Mouse (Mus musculus): ENCODE measurements around the gene Cdkn1b. TPM values are rescaled to one million over a fixed set of nuclear protein-coding genes. Genes with fewer than 3 reads are reported as not detected.
A peak's percentile ranks its signal among the peaks of the same experiment; 100 is the strongest.

Cdkn1b gene
- polyA plus RNA-seq (2011; ENCODE audit: insufficient read length, low read depth, missing spikeins) = 34.1 and 59.8 TPM in 2 replicates

DNA sequence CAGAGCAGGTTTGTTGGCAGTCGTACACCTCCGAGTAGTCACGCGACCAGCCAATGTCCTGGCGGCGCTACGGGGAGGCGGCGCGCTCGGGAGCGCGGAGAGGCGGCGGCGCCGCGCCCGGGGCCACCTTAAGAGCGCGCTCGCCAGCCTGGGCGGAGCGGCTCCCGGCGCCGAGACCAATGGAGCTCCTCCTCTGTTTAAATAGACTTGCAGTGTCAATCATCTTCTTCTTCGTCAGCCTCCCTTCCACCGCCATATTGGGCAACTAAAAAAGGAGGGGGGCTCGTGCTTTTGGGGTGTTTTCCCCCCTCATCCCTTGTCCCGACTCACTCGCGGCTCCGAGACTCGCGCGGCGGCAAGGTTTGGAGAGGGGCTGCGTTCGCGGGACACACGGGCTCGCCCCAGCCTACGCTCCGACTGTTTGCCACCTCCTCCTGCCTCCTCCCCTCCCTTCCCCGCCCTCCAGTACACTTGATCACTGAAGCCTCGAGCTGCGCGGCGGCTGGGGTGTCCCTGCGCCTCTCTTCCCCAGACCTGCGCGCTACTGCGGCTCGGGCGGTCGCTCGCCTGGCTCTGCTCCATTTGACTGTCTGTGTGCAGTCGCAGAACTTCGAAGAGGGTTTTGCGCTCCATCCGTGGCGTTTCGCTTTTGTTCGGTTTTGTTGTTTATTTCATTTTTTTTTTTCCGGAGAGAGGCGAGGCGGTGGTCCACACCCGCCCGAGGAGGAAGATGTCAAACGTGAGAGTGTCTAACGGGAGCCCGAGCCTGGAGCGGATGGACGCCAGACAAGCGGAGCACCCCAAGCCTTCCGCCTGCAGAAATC lies at the start of gene Cdkn1b:
Gene Cdkn1b (plus strand): TSS at position 212 of the 824 bp plus-strand sequence.
- Histone ChIP-seq H3K4me1 (ENCODE audit: control insufficient read depth, insufficient read depth, low read length) (no peaks in the 10 kb centered on the region), H3K27ac (ENCODE audit: insufficient read depth, low read length) (peak within 1 kb of the TSS; percentile 88), H3K4me3 (ENCODE audit: insufficient read depth, low read length) (peak within 1 kb of the TSS; percentile 96)
- TF ChIP-seq POLR2A (IDR thresholded peaks at IDR 0.05; ENCODE audit: low read depth, low read length) = peak; percentile 96
- TF ChIP-seq CTCF (IDR thresholded peaks at IDR 0.05; ENCODE audit: borderline replicate concordance, insufficient read depth, low read length) = no peak

DNA sequence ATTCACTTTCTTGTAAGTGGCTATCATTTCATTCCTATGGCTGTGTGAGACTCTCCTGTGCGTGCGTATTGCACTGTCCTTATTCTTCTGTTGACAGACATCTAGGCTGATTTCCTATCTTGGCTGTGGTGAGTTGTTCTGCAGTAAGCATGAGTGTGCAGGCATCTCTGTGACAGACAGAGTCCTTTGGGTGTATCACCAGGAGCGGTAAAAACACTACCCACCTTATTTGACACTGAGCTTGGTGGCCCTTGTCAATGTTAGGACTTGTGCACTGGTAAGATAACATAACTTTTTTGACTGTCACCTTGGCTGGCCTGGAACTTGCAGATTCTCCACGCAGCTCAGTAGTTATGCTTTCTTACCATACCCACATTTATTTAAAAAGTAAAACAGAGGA lies 49.3 kb upstream of the Cdkn1b start:
- H3K4me3 ChIP-seq (ENCODE audit: insufficient read depth, low read length) = no peak overlapping the region
- no peak overlapping the region for H3K27ac ChIP-seq (ENCODE audit: insufficient read depth, low read length)
- H3K4me1 ChIP-seq (ENCODE audit: control insufficient read depth, insufficient read depth, low read length) = 0 out of 2 replicates have a peak, but pooled peaks cover under 1% of the 10 kb centered on the region
- TF ChIP-seq POLR2A (IDR thresholded peaks at IDR 0.05; ENCODE audit: low read depth, low read length) (no peak), CTCF (IDR thresholded peaks at IDR 0.05; ENCODE audit: borderline replicate concordance, insufficient read depth, low read length) (no peak)

DNA sequence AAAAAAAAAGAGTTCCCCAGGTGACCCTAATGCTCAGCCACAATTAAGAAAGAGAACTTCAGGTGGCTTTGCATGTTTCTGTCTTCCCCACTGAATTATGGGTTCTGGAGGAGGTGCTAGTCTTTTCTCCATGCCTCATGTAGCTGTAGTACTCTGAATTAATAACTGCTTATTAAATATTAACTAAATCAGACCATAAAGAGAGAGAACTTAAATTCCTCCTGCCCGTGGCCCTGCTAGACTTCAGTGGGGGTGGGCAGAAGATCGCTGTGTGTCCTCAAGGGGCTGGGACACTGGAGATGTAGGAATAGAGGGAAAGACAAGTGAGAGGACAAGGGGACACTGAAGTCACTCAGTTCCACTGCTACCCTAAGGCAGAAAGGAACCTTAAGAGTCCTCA lies 48.0 kb upstream of the Cdkn1b start:
- H3K4me3 ChIP-seq (ENCODE audit: insufficient read depth, low read length) = no peak overlapping the region
- H3K27ac ChIP-seq (ENCODE audit: insufficient read depth, low read length) = no peak overlapping the region
- no peaks in the 10 kb centered on the region for H3K4me1 ChIP-seq (ENCODE audit: control insufficient read depth, insufficient read depth, low read length)
- no peak for TF ChIP-seq CTCF (IDR thresholded peaks at IDR 0.05; ENCODE audit: borderline replicate concordance, insufficient read depth, low read length)
- no peak for TF ChIP-seq POLR2A (IDR thresholded peaks at IDR 0.05; ENCODE audit: low read depth, low read length)

DNA sequence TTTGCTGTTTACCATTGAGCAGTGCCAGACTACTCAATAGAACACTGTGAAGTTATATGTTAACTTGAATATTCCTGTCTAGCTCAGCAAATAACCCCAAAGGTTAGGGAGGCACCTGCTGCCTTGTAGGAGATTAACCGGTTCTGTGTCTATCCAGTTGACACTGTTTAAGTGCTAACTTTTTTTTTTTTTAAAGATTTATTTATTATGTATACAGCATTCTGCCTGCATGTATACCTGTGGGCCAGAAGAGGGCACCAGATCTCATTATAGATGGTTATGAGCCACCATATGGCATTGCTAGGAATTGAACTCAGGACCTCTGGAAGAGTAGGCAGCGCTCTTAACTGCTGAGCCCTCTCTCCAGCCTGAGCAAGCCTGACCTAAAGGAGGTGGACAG lies 47.2 kb upstream of the Cdkn1b start:
- no peaks in the 10 kb centered on the region for H3K4me1 ChIP-seq (ENCODE audit: control insufficient read depth, insufficient read depth, low read length)
- TF ChIP-seq POLR2A (IDR thresholded peaks at IDR 0.05; ENCODE audit: low read depth, low read length) (no peak), CTCF (IDR thresholded peaks at IDR 0.05; ENCODE audit: borderline replicate concordance, insufficient read depth, low read length) (no peak)
- H3K27ac ChIP-seq (ENCODE audit: insufficient read depth, low read length) = no peak overlapping the region
- H3K4me3 ChIP-seq (ENCODE audit: insufficient read depth, low read length) = no peak overlapping the region

DNA sequence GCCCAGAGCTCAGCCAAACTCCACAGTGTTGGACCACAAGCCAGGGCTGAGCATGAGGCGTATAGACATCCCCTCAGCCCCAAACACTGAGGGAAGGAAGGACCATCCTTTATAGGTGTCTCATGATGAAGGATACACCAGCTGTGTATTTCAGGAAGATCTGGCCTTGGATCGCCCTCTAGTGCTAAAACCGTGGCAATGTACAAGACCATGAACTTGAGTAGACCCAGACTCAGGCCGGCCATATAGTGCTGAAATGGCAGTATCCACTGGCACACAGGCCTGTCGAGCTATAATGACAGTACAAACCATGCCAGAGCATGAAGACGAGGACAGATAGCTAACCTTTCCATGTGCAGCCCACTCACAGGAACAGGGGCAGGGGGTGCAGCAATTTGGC lies 43.4 kb upstream of the Cdkn1b start:
- no peak overlapping the region for H3K27ac ChIP-seq (ENCODE audit: insufficient read depth, low read length)
- TF ChIP-seq POLR2A (IDR thresholded peaks at IDR 0.05; ENCODE audit: low read depth, low read length) = no peak
- H3K4me3 ChIP-seq (ENCODE audit: insufficient read depth, low read length) = no peak overlapping the region
- no peaks in the 10 kb centered on the region for H3K4me1 ChIP-seq (ENCODE audit: control insufficient read depth, insufficient read depth, low read length)

DNA sequence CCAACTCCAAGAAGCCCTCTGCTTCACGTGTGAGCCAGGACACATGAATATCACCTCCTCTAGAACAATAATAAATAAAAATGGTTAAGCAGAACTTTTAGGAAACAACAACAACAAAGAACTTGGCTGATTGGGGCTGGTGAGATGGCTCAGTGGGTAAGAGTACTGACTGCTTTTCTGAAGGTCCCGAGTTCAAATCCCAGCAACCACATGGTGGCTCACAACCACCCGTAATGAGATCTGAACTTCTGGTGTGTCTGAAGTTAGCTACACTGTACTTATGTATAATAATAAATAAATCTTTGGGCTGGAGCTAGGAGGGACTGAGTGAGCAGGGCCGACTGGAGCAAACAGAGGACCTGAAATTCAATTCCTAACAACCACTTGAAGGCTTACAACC lies 42.9 kb upstream of the Cdkn1b start:
- Histone ChIP-seq H3K27ac (ENCODE audit: insufficient read depth, low read length) (no peak overlapping the region), H3K4me1 (ENCODE audit: control insufficient read depth, insufficient read depth, low read length) (no peaks in the 10 kb centered on the region), H3K4me3 (ENCODE audit: insufficient read depth, low read length) (no peak overlapping the region)
- no peak for TF ChIP-seq CTCF (IDR thresholded peaks at IDR 0.05; ENCODE audit: borderline replicate concordance, insufficient read depth, low read length)
- no peak for TF ChIP-seq POLR2A (IDR thresholded peaks at IDR 0.05; ENCODE audit: low read depth, low read length)

DNA sequence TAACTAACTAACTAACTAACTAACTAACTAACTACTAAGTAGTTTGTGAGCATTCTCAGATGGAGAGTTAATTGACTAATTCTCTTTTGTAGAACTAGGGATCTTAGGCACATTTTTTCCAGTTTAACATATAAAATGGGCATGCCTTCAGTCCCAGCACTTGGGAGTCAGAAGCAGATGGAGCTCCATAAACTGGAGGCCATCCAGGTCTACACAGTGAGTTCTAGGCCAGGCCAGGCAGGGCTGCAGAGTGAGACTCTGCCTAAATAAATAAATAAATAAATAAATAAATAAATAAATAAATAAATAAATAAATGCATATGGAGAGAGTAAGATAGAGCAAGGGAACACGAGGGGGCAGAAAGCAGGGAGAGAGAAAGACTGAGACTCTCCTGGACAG lies 42.3 kb upstream of the Cdkn1b start:
- no peak overlapping the region for H3K27ac ChIP-seq (ENCODE audit: insufficient read depth, low read length)
- TF ChIP-seq CTCF (IDR thresholded peaks at IDR 0.05; ENCODE audit: borderline replicate concordance, insufficient read depth, low read length) (no peak), POLR2A (IDR thresholded peaks at IDR 0.05; ENCODE audit: low read depth, low read length) (no peak)
- no peaks in the 10 kb centered on the region for H3K4me1 ChIP-seq (ENCODE audit: control insufficient read depth, insufficient read depth, low read length)
- H3K4me3 ChIP-seq (ENCODE audit: insufficient read depth, low read length) = no peak overlapping the region

DNA sequence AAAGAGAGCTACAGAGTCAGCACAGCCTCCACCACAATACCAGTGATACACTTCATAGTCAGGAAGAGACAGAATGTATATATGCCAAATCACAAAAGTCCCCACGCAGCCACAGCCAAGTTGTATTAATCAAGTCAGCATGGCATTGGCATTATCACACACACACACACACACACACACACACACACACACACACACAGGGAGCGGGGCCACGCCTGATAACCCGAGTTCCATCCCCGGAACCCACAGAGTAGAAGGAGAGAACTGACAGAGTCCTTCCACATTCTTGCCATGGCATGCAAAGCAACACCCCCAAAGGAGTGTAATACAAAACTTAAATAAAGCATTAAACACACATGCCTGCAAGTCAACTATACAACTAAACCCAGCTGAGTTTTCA lies 40.6 kb upstream of the Cdkn1b start:
- Histone ChIP-seq H3K4me1 (ENCODE audit: control insufficient read depth, insufficient read depth, low read length) (no peaks in the 10 kb centered on the region), H3K4me3 (ENCODE audit: insufficient read depth, low read length) (no peak overlapping the region), H3K27ac (ENCODE audit: insufficient read depth, low read length) (no peak overlapping the region)
- no peak for TF ChIP-seq POLR2A (IDR thresholded peaks at IDR 0.05; ENCODE audit: low read depth, low read length)
- TF ChIP-seq CTCF (IDR thresholded peaks at IDR 0.05; ENCODE audit: borderline replicate concordance, insufficient read depth, low read length) = no peak

DNA sequence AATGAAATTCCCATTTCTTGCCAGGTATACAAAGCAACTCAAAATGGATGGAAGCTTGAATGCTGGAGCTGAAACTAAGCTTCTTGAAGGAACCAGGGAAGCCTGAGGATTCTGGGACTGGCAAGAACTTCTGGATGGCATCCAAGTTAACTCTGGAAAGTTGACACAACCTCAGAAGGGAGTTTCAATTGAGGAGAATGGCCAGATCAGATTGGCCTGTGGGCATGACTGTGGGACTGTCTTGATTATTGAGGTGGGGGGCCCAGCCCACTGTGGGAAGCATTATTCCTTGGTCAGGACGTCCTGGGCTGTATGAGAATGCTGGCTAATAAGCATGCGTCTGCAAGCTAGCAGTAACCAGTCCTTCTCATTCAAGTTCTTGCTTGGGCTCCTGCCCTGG lies 40.2 kb upstream of the Cdkn1b start:
- no peaks in the 10 kb centered on the region for H3K4me1 ChIP-seq (ENCODE audit: control insufficient read depth, insufficient read depth, low read length)
- no peak overlapping the region for H3K4me3 ChIP-seq (ENCODE audit: insufficient read depth, low read length)
- TF ChIP-seq CTCF (IDR thresholded peaks at IDR 0.05; ENCODE audit: borderline replicate concordance, insufficient read depth, low read length) (no peak), POLR2A (IDR thresholded peaks at IDR 0.05; ENCODE audit: low read depth, low read length) (no peak)
- no peak overlapping the region for H3K27ac ChIP-seq (ENCODE audit: insufficient read depth, low read length)

DNA sequence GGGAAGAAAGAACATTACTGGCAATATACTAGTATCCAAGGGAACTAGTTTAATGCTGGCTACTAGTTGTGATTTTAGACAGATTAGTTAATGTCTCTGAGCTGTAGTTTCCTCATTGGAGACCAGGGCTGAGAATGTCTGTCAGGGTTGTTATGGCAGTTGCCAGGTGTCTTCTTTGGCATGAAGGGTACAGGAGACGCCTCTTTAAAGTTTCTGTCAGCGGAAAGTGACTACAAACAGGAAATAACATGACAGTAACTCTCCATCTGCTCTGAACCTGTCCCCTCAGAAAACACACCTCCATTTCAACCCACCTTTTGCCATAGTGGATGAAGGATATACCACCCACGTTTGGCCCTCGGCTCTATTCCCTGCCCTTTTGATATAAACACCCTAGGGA lies 36.5 kb upstream of the Cdkn1b start:
- no peaks in the 10 kb centered on the region for H3K4me1 ChIP-seq (ENCODE audit: control insufficient read depth, insufficient read depth, low read length)
- H3K27ac ChIP-seq (ENCODE audit: insufficient read depth, low read length) = no peak overlapping the region
- no peak overlapping the region for H3K4me3 ChIP-seq (ENCODE audit: insufficient read depth, low read length)
- TF ChIP-seq POLR2A (IDR thresholded peaks at IDR 0.05; ENCODE audit: low read depth, low read length) (no peak), CTCF (IDR thresholded peaks at IDR 0.05; ENCODE audit: borderline replicate concordance, insufficient read depth, low read length) (no peak)
